Mouse (Mus musculus) G1E (cell line): ENCODE measurements at regions not wholly inside any gene's neighbourhood (a gene's known extent, or its start where the extent isn't known, plus 50 kb on each side); places are given as distances from the start of the nearest gene placed in this dataset.

ENCODE experiments used
- CTCF ChIP-seq: IDR thresholded peaks from 2 replicates; pipeline ENCODE4 v1.5.1; 2012; ENCODE audit warnings: low read depth, low read length, inconsistent platforms, mixed read lengths
- GATA1 ChIP-seq: IDR thresholded peaks from 2 replicates; pipeline ENCODE4 v1.6.1; 2012; ENCODE audit warnings: borderline replicate concordance, low read length, inconsistent platforms, mixed read lengths
- GATA2 ChIP-seq: IDR thresholded peaks from 2 replicates; pipeline ENCODE4 v1.6.1; 2012; ENCODE audit warnings: low read depth, low read length, inconsistent platforms, borderline replicate concordance

GRCm38 (mm10) chr10:111580401-111581100 is 74.5 kb downstream of the Phlda1 start:
- TF ChIP-seq GATA1 (no peak), CTCF (no peak), GATA2 (no peak)
